Mouse (Mus musculus): ENCODE measurements around the gene Lrsam1. TPM values are rescaled to one million over a fixed set of nuclear protein-coding genes. Genes with fewer than 3 reads are reported as not detected.

The Lrsam1 gene
- polyA plus RNA-seq, 1 experiment from 2014 or later: 24.7 TPM

GRCm38 (mm10) chr2:32882283-32883043 is 79.0 kb downstream of the Lrsam1 start:
- Histone ChIP-seq H3K27me3 (ENCODE audit: control insufficient read depth, insufficient read depth, low read depth, low read length) (no peaks in the 10 kb centered on the region), H3K4me1 (ENCODE audit: control insufficient read depth, insufficient read depth, low read length) (peaks cover 48% of the 10 kb centered on the region), H3K9ac (ENCODE audit: low read depth, low read length) (no peak overlapping the region), H3K4me2 (ENCODE audit: low read length) (no peak overlapping the region), H3K9me3 (replicated peaks; ENCODE audit: control insufficient read depth, low read length, poor library complexity, severe bottlenecking) (no peaks in the 10 kb centered on the region), H3K27ac (ENCODE audit: low read length) (peak overlapping the region; percentile 23; the same call in 1 of the 2 replicates), H3K4me3 (ENCODE audit: low read depth, low read length) (no peak overlapping the region), H3K36me3 (ENCODE audit: control insufficient read depth, insufficient read depth, low read length) (no peaks in the 10 kb centered on the region)
- WGBS: 62% methylated on average over 11 of the region's 21 CpGs
- ATAC-seq: no peak

GRCm38 (mm10) chr2:32881723-32882122 is 79.7 kb downstream of the Lrsam1 start:
- Histone ChIP-seq H3K27ac (ENCODE audit: low read length) (0 out of 2 replicates have a peak overlapping the region, but pooled peaks have one; percentile 38), H3K27me3 (ENCODE audit: control insufficient read depth, insufficient read depth, low read depth, low read length) (no peaks in the 10 kb centered on the region), H3K36me3 (ENCODE audit: control insufficient read depth, insufficient read depth, low read length) (no peaks in the 10 kb centered on the region), H3K4me2 (ENCODE audit: low read length) (no peak overlapping the region), H3K4me3 (ENCODE audit: low read depth, low read length) (no peak overlapping the region), H3K4me1 (ENCODE audit: control insufficient read depth, insufficient read depth, low read length) (peaks cover 54% of the 10 kb centered on the region), H3K9ac (ENCODE audit: low read depth, low read length) (no peak overlapping the region), H3K9me3 (replicated peaks; ENCODE audit: control insufficient read depth, low read length, poor library complexity, severe bottlenecking) (no peaks in the 10 kb centered on the region)
- WGBS: 49% methylated on average over 3 of the region's 3 CpGs
- no peak for ATAC-seq

GRCm38 (mm10) chr2:32881054-32881453 is 80.4 kb downstream of the Lrsam1 start:
- Histone ChIP-seq H3K4me1 (ENCODE audit: control insufficient read depth, insufficient read depth, low read length) (peaks cover 55% of the 10 kb centered on the region), H3K4me3 (ENCODE audit: low read depth, low read length) (no peak overlapping the region), H3K27ac (ENCODE audit: low read length) (peak overlapping the region; percentile 38; the same call in 1 of the 2 replicates), H3K27me3 (ENCODE audit: control insufficient read depth, insufficient read depth, low read depth, low read length) (no peaks in the 10 kb centered on the region), H3K4me2 (ENCODE audit: low read length) (peak overlapping the region; percentile 9; the same call in 1 of the 2 replicates), H3K9ac (ENCODE audit: low read depth, low read length) (0 out of 2 replicates have a peak overlapping the region, but pooled peaks have one; percentile 38), H3K9me3 (replicated peaks; ENCODE audit: control insufficient read depth, low read length, poor library complexity, severe bottlenecking) (no peaks in the 10 kb centered on the region), H3K36me3 (ENCODE audit: control insufficient read depth, insufficient read depth, low read length) (no peaks in the 10 kb centered on the region)
- no peak for ATAC-seq
- 22% methylated on average over 6 of the region's 6 CpGs for WGBS

GRCm38 (mm10) chr2:32879593-32879992 is 81.8 kb downstream of the Lrsam1 start:
- H3K27ac ChIP-seq (ENCODE audit: low read length): no peak overlapping the region
- H3K36me3 ChIP-seq (ENCODE audit: control insufficient read depth, insufficient read depth, low read length): no peaks in the 10 kb centered on the region
- peak overlapping the region; percentile 6; the same call in 1 of the 2 replicates for H3K4me2 ChIP-seq (ENCODE audit: low read length)
- no peak for ATAC-seq
- H3K4me3 ChIP-seq (ENCODE audit: low read depth, low read length): no peak overlapping the region
- H3K4me1 ChIP-seq (ENCODE audit: control insufficient read depth, insufficient read depth, low read length): peaks cover 59% of the 10 kb centered on the region
- 91% methylated on average over 5 of the region's 5 CpGs for WGBS
- no peaks in the 10 kb centered on the region for H3K27me3 ChIP-seq (ENCODE audit: control insufficient read depth, insufficient read depth, low read depth, low read length)
- H3K9ac ChIP-seq (ENCODE audit: low read depth, low read length): peak overlapping the region; percentile 20; the same call in 1 of the 2 replicates
- H3K9me3 ChIP-seq (replicated peaks; ENCODE audit: control insufficient read depth, low read length, poor library complexity, severe bottlenecking): no peaks in the 10 kb centered on the region

GRCm38 (mm10) chr2:32878396-32878795 is 83.0 kb downstream of the Lrsam1 start:
- Histone ChIP-seq H3K27ac (ENCODE audit: low read length) (no peak overlapping the region), H3K4me1 (ENCODE audit: control insufficient read depth, insufficient read depth, low read length) (peaks cover 67% of the 10 kb centered on the region), H3K4me2 (ENCODE audit: low read length) (peak overlapping the region; percentile 96), H3K27me3 (ENCODE audit: control insufficient read depth, insufficient read depth, low read depth, low read length) (no peaks in the 10 kb centered on the region), H3K4me3 (ENCODE audit: low read depth, low read length) (peak overlapping the region; percentile 89; the same call in 1 of the 2 replicates), H3K9ac (ENCODE audit: low read depth, low read length) (peak overlapping the region; percentile 99), H3K36me3 (ENCODE audit: control insufficient read depth, insufficient read depth, low read length) (no peaks in the 10 kb centered on the region), H3K9me3 (replicated peaks; ENCODE audit: control insufficient read depth, low read length, poor library complexity, severe bottlenecking) (no peaks in the 10 kb centered on the region)
- no peak for ATAC-seq
- 62% methylated on average over 3 of the region's 3 CpGs for WGBS

- no peak overlapping the region for H3K27ac ChIP-seq (ENCODE audit: low read length)
- peaks cover 67% of the 10 kb centered on the region for H3K4me1 ChIP-seq (ENCODE audit: control insufficient read depth, insufficient read depth, low read length)
- H3K9ac ChIP-seq (ENCODE audit: low read depth, low read length): peak overlapping the region; percentile 99
- no peaks in the 10 kb centered on the region for H3K9me3 ChIP-seq (replicated peaks; ENCODE audit: control insufficient read depth, low read length, poor library complexity, severe bottlenecking)
- 70% methylated on average over 6 of the region's 6 CpGs for WGBS
- H3K36me3 ChIP-seq (ENCODE audit: control insufficient read depth, insufficient read depth, low read length): no peaks in the 10 kb centered on the region
- H3K27me3 ChIP-seq (ENCODE audit: control insufficient read depth, insufficient read depth, low read depth, low read length): no peaks in the 10 kb centered on the region
- ATAC-seq: no peak
- H3K4me2 ChIP-seq (ENCODE audit: low read length): peak overlapping the region; percentile 96
- peak overlapping the region; percentile 89 for H3K4me3 ChIP-seq (ENCODE audit: low read depth, low read length)
Observed at GRCm38 (mm10) chr2:32877761-32878393, 83.5 kb downstream of the Lrsam1 start.

- no peaks in the 10 kb centered on the region for H3K36me3 ChIP-seq (ENCODE audit: control insufficient read depth, insufficient read depth, low read length)
- peak overlapping the region; percentile 96 for H3K4me2 ChIP-seq (ENCODE audit: low read length)
- ATAC-seq: no peak
- 34% methylated on average over 5 of the region's 5 CpGs for WGBS
- H3K9ac ChIP-seq (ENCODE audit: low read depth, low read length): peak overlapping the region; percentile 99
- peaks cover 63% of the 10 kb centered on the region for H3K4me1 ChIP-seq (ENCODE audit: control insufficient read depth, insufficient read depth, low read length)
- H3K27ac ChIP-seq (ENCODE audit: low read length): peak overlapping the region; percentile 96; the same call in 1 of the 2 replicates
- no peaks in the 10 kb centered on the region for H3K9me3 ChIP-seq (replicated peaks; ENCODE audit: control insufficient read depth, low read length, poor library complexity, severe bottlenecking)
- H3K27me3 ChIP-seq (ENCODE audit: control insufficient read depth, insufficient read depth, low read depth, low read length): no peaks in the 10 kb centered on the region
- peak overlapping the region; percentile 89 for H3K4me3 ChIP-seq (ENCODE audit: low read depth, low read length)
Observed at GRCm38 (mm10) chr2:32877303-32877702, 84.1 kb downstream of the Lrsam1 start.

- ATAC-seq: peak; percentile 58
- H3K4me1 ChIP-seq (ENCODE audit: control insufficient read depth, insufficient read depth, low read length): peaks cover 60% of the 10 kb centered on the region
- 2% methylated on average over 20 of the region's 20 CpGs for WGBS
- no peaks in the 10 kb centered on the region for H3K9me3 ChIP-seq (replicated peaks; ENCODE audit: control insufficient read depth, low read length, poor library complexity, severe bottlenecking)
- H3K9ac ChIP-seq (ENCODE audit: low read depth, low read length): peak overlapping the region; percentile 99
- H3K4me2 ChIP-seq (ENCODE audit: low read length): peak overlapping the region; percentile 96
- no peaks in the 10 kb centered on the region for H3K27me3 ChIP-seq (ENCODE audit: control insufficient read depth, insufficient read depth, low read depth, low read length)
- peak overlapping the region; percentile 89 for H3K4me3 ChIP-seq (ENCODE audit: low read depth, low read length)
- H3K36me3 ChIP-seq (ENCODE audit: control insufficient read depth, insufficient read depth, low read length): no peaks in the 10 kb centered on the region
- H3K27ac ChIP-seq (ENCODE audit: low read length): peak overlapping the region; percentile 96
Observed at GRCm38 (mm10) chr2:32876490-32877302, 84.7 kb downstream of the Lrsam1 start.
